Comparison of ENCODE assay signal across 7 mouse cellular contexts in genomic region chr2:179976628-179977343, GRCm38 (mm10). TPM values are rescaled to one million over a fixed set of nuclear protein-coding genes. Genes with fewer than 3 reads are reported as not detected.
DNase-seq lines count a peak whose midpoint lies in the region; ATAC-seq and TF ChIP-seq lines count a peak whose summit lies in the region.

Gene Taf4 (minus strand): TSS chr2:179976646.

- H3K36me3 ChIP-seq in intestine, postnatal 0 days (ENCODE audit: control insufficient read depth, insufficient read depth) = no peaks in the 10 kb centered on the region
- H3K36me3 ChIP-seq in midbrain, embryonic 11.5 days (ENCODE audit: control insufficient read depth, insufficient read depth, low read length) = no peaks in the 10 kb centered on the region

- intact Hi-C loops in left cerebral cortex, postnatal 4 days (cut with DNase I) = loop anchor here (2.0 to 5.0 kb wide), 2 partner anchors 48 to 66 kb away; partner anchors contain the start of genes Lsm14b, Psma7 and Ss18l1

- H3K4me3 ChIP-seq in intestine, postnatal 0 days (ENCODE audit: low read depth, low read length) = peak within 1 kb of the TSS; percentile 69
- peak within 1 kb of the TSS; percentile 90 for H3K4me3 ChIP-seq in midbrain, embryonic 11.5 days (ENCODE audit: low read depth, low read length)

- TF ChIP-seq CTCF in intestine, postnatal 0 days (IDR thresholded peaks at IDR 0.05; ENCODE audit: low read depth) = no peak

- H3K9me3 ChIP-seq in intestine, postnatal 0 days (ENCODE audit: control insufficient read depth) = no peaks in the 10 kb centered on the region
- no peaks in the 10 kb centered on the region for H3K9me3 ChIP-seq in midbrain, embryonic 11.5 days (ENCODE audit: control insufficient read depth, low read length)

- ATAC-seq in intestine, postnatal 0 days = peak; percentile 88
- ATAC-seq in midbrain, embryonic 11.5 days (ENCODE audit: low FRiP score) = peak; percentile 96

- H3K27ac ChIP-seq in intestine, postnatal 0 days (ENCODE audit: low read depth, low read length) = peak within 1 kb of the TSS; percentile 92
- H3K27ac ChIP-seq in midbrain, embryonic 11.5 days (ENCODE audit: low read depth, low read length) = peak within 1 kb of the TSS; percentile 92

- WGBS in intestine, postnatal 0 days = under 1% methylated on average over 60 of the region's 84 CpGs
- under 1% methylated on average over 65 of the region's 84 CpGs for WGBS in midbrain, embryonic 11.5 days

- DNase-seq in adrenal gland, adult 8-10 months = peak; percentile 83
- DNase-seq in embryo, embryonic 11.5 days (ENCODE audit: low read depth, low spot score) = peak; percentile 76
- DNase-seq in gastrocnemius, postnatal 4 days (ENCODE audit: low spot score in 2 of 2) = peak; percentile 85 to 89
- peak; percentile 93 for DNase-seq in left cerebral cortex, postnatal 4 days
- peak; percentile 99 for DNase-seq in midbrain, embryonic 11.5 days (ENCODE audit: low spot score, missing footprints)
- DNase-seq in right cerebral cortex, postnatal 4 days = peak; percentile 89

- peaks cover 10% of the 10 kb centered on the region; the same call in 1 of the 2 replicates for H3K4me1 ChIP-seq in intestine, postnatal 0 days (replicated peaks; ENCODE audit: control insufficient read depth, insufficient read depth, low read length)
- peaks cover 31% of the 10 kb centered on the region for H3K4me1 ChIP-seq in midbrain, embryonic 11.5 days (ENCODE audit: control insufficient read depth, insufficient read depth, low read length)

- H3K27me3 ChIP-seq in intestine, postnatal 0 days (replicated peaks; ENCODE audit: control insufficient read depth, insufficient read depth, low read length) = no peaks in the 10 kb centered on the region
- 0 out of 2 replicates have a peak, but pooled peaks cover 3% of the 10 kb centered on the region for H3K27me3 ChIP-seq in midbrain, embryonic 11.5 days (ENCODE audit: control insufficient read depth, insufficient read depth, low read length)

- peak within 1 kb of the TSS; percentile 93 for H3K4me2 ChIP-seq in intestine, postnatal 0 days (replicated peaks; ENCODE audit: low read depth)
- H3K4me2 ChIP-seq in midbrain, embryonic 11.5 days = peak within 1 kb of the TSS; percentile 100

- H3K9ac ChIP-seq in intestine, postnatal 0 days (ENCODE audit: low read depth, low read length) = peak within 1 kb of the TSS; percentile 89
- H3K9ac ChIP-seq in midbrain, embryonic 11.5 days (ENCODE audit: low read length) = peak within 1 kb of the TSS; percentile 91

RNA-seq across cellular contexts. Expression of gene Taf4, which starts in this region (rescaled TPM):
- total RNA-seq in adrenal gland, adult 8-10 months (2022) = 10 to 100 TPM; 16.8 to 22.8 (median 19.6) TPM
- 10 to 100 TPM; 14.1 to 15.7 TPM for total RNA-seq in gastrocnemius, postnatal 4 days (2021)
- 2.3 and 3.0 TPM in 2 replicates for polyA plus RNA-seq in intestine, postnatal 0 days (2015; fragmentation: Nextera tagmentation; extraction: Ambion mirVana)
- total RNA-seq in left cerebral cortex, postnatal 4 days (2021) = 10 to 100 TPM; 24.5 to 27.9 TPM
- polyA plus RNA-seq in midbrain, embryonic 11.5 days (2014; fragmentation: Nextera tagmentation; extraction: Ambion mirVana) = 5.8 and 6.0 TPM in 2 replicates

Comparison
In these comparisons a context has a peak if more than half of its experiments do, and no peak if none do; other contexts are left out.
1. Peak in every context shown above with its lines: DNase-seq, ATAC-seq, H3K4me3 ChIP-seq and H3K27ac ChIP-seq.